11 mouse cellular contexts compared by ENCODE assay signal in the genomic region with DNA sequence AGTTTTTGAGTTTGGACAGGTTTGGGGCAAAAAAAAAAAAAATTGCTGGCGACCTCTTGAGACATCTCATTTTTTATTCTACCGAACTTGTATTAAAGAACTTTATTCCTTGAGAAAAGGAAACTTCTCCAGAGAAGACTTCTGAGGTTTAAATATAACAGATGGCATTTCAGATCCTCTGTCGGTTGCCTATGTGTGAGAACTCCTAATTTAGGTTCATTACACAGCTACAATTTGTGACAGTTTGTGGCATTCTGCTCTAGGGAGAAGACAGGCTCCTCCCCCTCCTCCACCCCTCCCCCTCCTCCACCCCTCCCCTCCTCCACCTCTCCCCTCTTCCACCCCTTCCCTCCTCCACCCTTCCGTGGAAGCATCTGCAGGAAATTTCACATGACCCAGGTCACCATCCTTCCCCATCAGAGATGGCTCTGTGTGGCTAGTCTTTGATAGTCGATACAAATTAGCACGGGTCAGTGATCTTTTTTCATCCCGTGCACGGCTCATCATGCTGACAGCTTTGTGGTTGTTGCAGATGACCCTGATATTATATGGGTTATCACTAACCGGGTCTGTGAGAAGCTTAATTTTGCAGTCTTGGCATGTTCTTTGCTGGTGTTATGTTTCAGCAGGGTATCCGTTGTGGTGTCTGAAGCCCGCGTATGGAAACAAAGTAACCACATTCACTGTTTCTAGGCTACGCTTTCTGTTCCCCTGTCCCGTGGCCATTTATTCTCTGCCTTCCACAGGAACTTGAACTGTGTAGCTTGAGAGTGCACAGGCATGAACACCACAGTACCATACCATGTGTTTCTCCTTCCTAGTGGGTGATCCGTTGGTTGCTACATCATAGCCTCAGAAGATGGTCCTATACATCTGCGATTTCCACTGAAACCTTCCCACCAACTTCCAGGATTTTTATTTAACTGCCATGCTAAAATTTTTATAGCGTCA.
DNase-seq lines count a peak whose midpoint lies in the region; ATAC-seq lines count a peak whose summit lies in the region.
"Had no signal": no experiment of that assay in that cellular context is flagged by ENCODE, and none has a peak within 500 bp of the region (broad histone marks: within the 10 kb centered on the region; RNA-seq: fewer than 3 reads in every experiment).

No protein-coding gene starts in this region.

- no peak for DNase-seq in kidney, adult 9 months
- peak; percentile 46 for DNase-seq in embryonic facial prominence, embryonic 10.5 days (ENCODE audit: low spot score)
- DNase-seq in right cerebral cortex, postnatal 14 days: no peak
- no peak for DNase-seq in thymus, adult 18-20 months

- H3K27me3 ChIP-seq in kidney, embryonic 16.5 days (ENCODE audit: insufficient read depth, low read length): no peaks in the 10 kb centered on the region
- no peaks in the 10 kb centered on the region for H3K27me3 ChIP-seq in embryonic facial prominence, embryonic 10.5 days (replicated peaks; ENCODE audit: low read depth, poor library complexity, severe bottlenecking)
- H3K27me3 ChIP-seq in hindbrain, embryonic 13.5 days: no peaks in the 10 kb centered on the region
- no peaks in the 10 kb centered on the region for H3K27me3 ChIP-seq in neural tube, embryonic 12.5 days (replicated peaks)
- H3K27me3 ChIP-seq in liver, embryonic 12.5 days (replicated peaks): no peaks in the 10 kb centered on the region
- H3K27me3 ChIP-seq: midbrain, embryonic 12.5 days had no signal

- H3K9me3 ChIP-seq in kidney, embryonic 16.5 days (ENCODE audit: low read length): no peaks in the 10 kb centered on the region
- no peaks in the 10 kb centered on the region for H3K9me3 ChIP-seq in embryonic facial prominence, embryonic 10.5 days
- no peaks in the 10 kb centered on the region for H3K9me3 ChIP-seq in hindbrain, embryonic 13.5 days
- H3K9me3 ChIP-seq in neural tube, embryonic 12.5 days: 0 out of 2 replicates have a peak, but pooled peaks cover 5% of the 10 kb centered on the region
- H3K9me3 ChIP-seq in liver, embryonic 12.5 days (replicated peaks): no peaks in the 10 kb centered on the region
- H3K9me3 ChIP-seq: heart, embryonic 10.5 days had no signal

- H3K9ac ChIP-seq in kidney, embryonic 16.5 days (replicated peaks; ENCODE audit: low read length): no peak overlapping the region
- H3K9ac ChIP-seq in hindbrain, embryonic 13.5 days: no peak overlapping the region
- H3K9ac ChIP-seq in neural tube, embryonic 12.5 days: no peak overlapping the region
- H3K9ac ChIP-seq in liver, embryonic 12.5 days: no peak overlapping the region
- H3K9ac ChIP-seq: liver, embryonic 14.5 days; midbrain, embryonic 12.5 days had no signal

- H3K4me3 ChIP-seq in kidney, embryonic 16.5 days (ENCODE audit: low read length): no peak overlapping the region
- peak overlapping the region; percentile 32; the same call in 1 of the 2 replicates for H3K4me3 ChIP-seq in embryonic facial prominence, embryonic 10.5 days
- H3K4me3 ChIP-seq in hindbrain, embryonic 13.5 days: peak overlapping the region; percentile 16; the same call in 1 of the 2 replicates
- no peak overlapping the region for H3K4me3 ChIP-seq in neural tube, embryonic 12.5 days
- H3K4me3 ChIP-seq in liver, embryonic 12.5 days: no peak overlapping the region
- H3K4me3 ChIP-seq: heart, embryonic 10.5 days; midbrain, embryonic 12.5 days had no signal

- 30% methylated on average over 17 of the region's 17 CpGs for WGBS in kidney, embryonic 16.5 days
- WGBS in embryonic facial prominence, embryonic 10.5 days: 53% methylated on average over 17 of the region's 17 CpGs
- 37% methylated on average over 17 of the region's 17 CpGs for WGBS in hindbrain, embryonic 13.5 days
- WGBS in neural tube, embryonic 12.5 days: 31% methylated on average over 17 of the region's 17 CpGs
- WGBS in liver, embryonic 12.5 days (ENCODE audit: insufficient replicate concordance): 67% methylated on average over 17 of the region's 17 CpGs

- 0 out of 2 replicates have a peak, but pooled peaks cover 7% of the 10 kb centered on the region for H3K4me1 ChIP-seq in kidney, embryonic 16.5 days (ENCODE audit: insufficient read depth, low read length)
- peaks cover 12% of the 10 kb centered on the region for H3K4me1 ChIP-seq in embryonic facial prominence, embryonic 10.5 days
- H3K4me1 ChIP-seq in hindbrain, embryonic 13.5 days (replicated peaks): peaks cover 14% of the 10 kb centered on the region
- H3K4me1 ChIP-seq in neural tube, embryonic 12.5 days: peaks cover 9% of the 10 kb centered on the region; the same call in 1 of the 2 replicates
- no peaks in the 10 kb centered on the region for H3K4me1 ChIP-seq in liver, embryonic 12.5 days
- H3K4me1 ChIP-seq: heart, embryonic 10.5 days had no signal

- H3K4me2 ChIP-seq in kidney, embryonic 16.5 days (replicated peaks; ENCODE audit: low read depth, low read length): no peak overlapping the region
- H3K4me2 ChIP-seq in hindbrain, embryonic 13.5 days: peak overlapping the region; percentile 34
- H3K4me2 ChIP-seq in neural tube, embryonic 12.5 days (replicated peaks): peak overlapping the region; percentile 36
- H3K4me2 ChIP-seq in liver, embryonic 12.5 days: no peak overlapping the region
- H3K4me2 ChIP-seq: midbrain, embryonic 12.5 days had no signal

- H3K27ac ChIP-seq in kidney, embryonic 16.5 days (ENCODE audit: low read length): no peak overlapping the region
- H3K27ac ChIP-seq in embryonic facial prominence, embryonic 10.5 days (replicated peaks): no peak overlapping the region
- H3K27ac ChIP-seq in hindbrain, embryonic 13.5 days: no peak overlapping the region
- H3K27ac ChIP-seq in neural tube, embryonic 12.5 days: no peak overlapping the region
- no peak overlapping the region for H3K27ac ChIP-seq in liver, embryonic 12.5 days
- H3K27ac ChIP-seq: heart, embryonic 10.5 days; liver, embryonic 14.5 days; midbrain, embryonic 12.5 days had no signal

- ATAC-seq in kidney, embryonic 16.5 days (ENCODE audit: low FRiP score, low TSS enrichment): peak; percentile 54
- no peak for ATAC-seq in hindbrain, embryonic 13.5 days (ENCODE audit: low FRiP score)
- peak; percentile 48; the same call in 1 of the 2 replicates for ATAC-seq in neural tube, embryonic 12.5 days (ENCODE audit: low FRiP score, low read depth)
- ATAC-seq in liver, embryonic 12.5 days: no peak

- H3K36me3 ChIP-seq in kidney, embryonic 16.5 days (ENCODE audit: insufficient read depth, low read length): no peaks in the 10 kb centered on the region
- H3K36me3 ChIP-seq in embryonic facial prominence, embryonic 10.5 days (replicated peaks): no peaks in the 10 kb centered on the region
- H3K36me3 ChIP-seq in hindbrain, embryonic 13.5 days: no peaks in the 10 kb centered on the region
- no peaks in the 10 kb centered on the region for H3K36me3 ChIP-seq in neural tube, embryonic 12.5 days
- H3K36me3 ChIP-seq in liver, embryonic 12.5 days: no peaks in the 10 kb centered on the region
- H3K36me3 ChIP-seq: heart, embryonic 10.5 days; midbrain, embryonic 12.5 days had no signal

Comparison
In these comparisons a context has a peak if more than half of its experiments do, and no peak if none do; other contexts are left out.
1. ATAC-seq: peak in kidney, embryonic 16.5 days (single experiment) and neural tube, embryonic 12.5 days (single experiment); none in hindbrain, embryonic 13.5 days (single experiment) and liver, embryonic 12.5 days (single experiment).
2. H3K4me2 ChIP-seq: peak in hindbrain, embryonic 13.5 days (single experiment) and neural tube, embryonic 12.5 days (single experiment); none in kidney, embryonic 16.5 days (single experiment) and liver, embryonic 12.5 days (single experiment).
3. H3K4me3 ChIP-seq: peak in embryonic facial prominence, embryonic 10.5 days (single experiment) and hindbrain, embryonic 13.5 days (single experiment); none in kidney, embryonic 16.5 days (single experiment), neural tube, embryonic 12.5 days (single experiment) and liver, embryonic 12.5 days (single experiment).